Mouse (Mus musculus): ENCODE measurements around the gene Gcfc2. TPM values are rescaled to one million over a fixed set of nuclear protein-coding genes. Genes with fewer than 3 reads are reported as not detected.

Gene Gcfc2
- total RNA-seq, 4 experiments from 2014 or later: 10.6 to 18.9 (median 14.2) TPM

GRCm38 (mm10) chr6:81975971-81976621 lies 52.6 kb downstream of the Gcfc2 start:
- peak; percentile 54 to 83 for DNase-seq (ENCODE audit: low spot score in 2 of 2)

- DNase-seq (ENCODE audit: low spot score in 2 of 2): no peak
These were observed 55.8 kb downstream of the Gcfc2 start for GRCm38 (mm10) chr6:81979286-81979685.

- DNase-seq (ENCODE audit: low spot score in 2 of 2): no peak
These were observed 62.7 kb downstream of the Gcfc2 start for GRCm38 (mm10) chr6:81986171-81986570.

GRCm38 (mm10) chr6:81986599-81986998 lies 63.1 kb downstream of the Gcfc2 start:
- DNase-seq (ENCODE audit: low spot score in 2 of 2): no peak

- DNase-seq (ENCODE audit: low spot score in 2 of 2): peak; percentile 79 to 80
These were observed 63.5 kb downstream of the Gcfc2 start for GRCm38 (mm10) chr6:81987010-81987409.

GRCm38 (mm10) chr6:81987580-81987979 lies 64.1 kb downstream of the Gcfc2 start:
- DNase-seq (ENCODE audit: low spot score in 2 of 2): peak; percentile 66 to 69

- DNase-seq (ENCODE audit: low spot score in 2 of 2): no peak
These were observed 64.9 kb downstream of the Gcfc2 start for GRCm38 (mm10) chr6:81988341-81988740.

GRCm38 (mm10) chr6:81990049-81990810 lies 66.8 kb downstream of the Gcfc2 start:
- peak in 1 of 2 experiments; percentile 26 for DNase-seq (ENCODE audit: low spot score in 2 of 2)

Small RNAs within 50 kb of the gene (microRNA-seq; reads per million reads assigned to microRNA genes)
- gene Mir468 (0 reads per million in 2 experiments), gene Mir7232 (0 reads per million in 2 experiments)

Other genes with a start within 250 kb of the Gcfc2 start
- 10 to 100 TPM; 31.2 to 35.8 (median 32.9) TPM for gene Mrpl19, start 42.3 kb downstream of the Gcfc2 start, total RNA-seq (2022)
- gene Eva1a, start 117.4 kb downstream of the Gcfc2 start, total RNA-seq (2022): 10 to 100 TPM; 12.8 to 16.0 (median 14.0) TPM